Mouse (Mus musculus) C2C12 (cell line): ENCODE measurements around the gene Itgax.

Source experiments
- CEBPB ChIP-seq: IDR thresholded peaks from one replicate; pipeline ENCODE4 v1.6.1; 2011; ENCODE audit warnings: low read depth, mild to moderate bottlenecking, control low read depth, moderate library complexity
- CTCF ChIP-seq: IDR thresholded peaks from one replicate; pipeline ENCODE4 v1.5.1; 2011; ENCODE audit not compliant: control insufficient read depth, insufficient read depth, insufficient read length
- MAX ChIP-seq: IDR thresholded peaks from one replicate; pipeline ENCODE4 v1.6.1; 2011; ENCODE audit warnings: mild to moderate bottlenecking, control low read depth
- MYOD1 ChIP-seq: IDR thresholded peaks from one replicate; pipeline ENCODE4 v1.6.1; 2011; ENCODE audit warnings: low read depth; ENCODE audit not compliant: control insufficient read depth, insufficient read length
- USF1 ChIP-seq: IDR thresholded peaks from one replicate; pipeline ENCODE4 v1.6.1; 2011; ENCODE audit warnings: low read depth, mild to moderate bottlenecking, control low read depth, moderate library complexity

- TF ChIP-seq USF1 (no peak), MYOD1 (no peak), CTCF (no peak), CEBPB (no peak), MAX (no peak)
Measured at GRCm38 (mm10) chr7:128178385-128178784, 49.0 kb downstream of the Itgax start.
